In the genomic region with DNA sequence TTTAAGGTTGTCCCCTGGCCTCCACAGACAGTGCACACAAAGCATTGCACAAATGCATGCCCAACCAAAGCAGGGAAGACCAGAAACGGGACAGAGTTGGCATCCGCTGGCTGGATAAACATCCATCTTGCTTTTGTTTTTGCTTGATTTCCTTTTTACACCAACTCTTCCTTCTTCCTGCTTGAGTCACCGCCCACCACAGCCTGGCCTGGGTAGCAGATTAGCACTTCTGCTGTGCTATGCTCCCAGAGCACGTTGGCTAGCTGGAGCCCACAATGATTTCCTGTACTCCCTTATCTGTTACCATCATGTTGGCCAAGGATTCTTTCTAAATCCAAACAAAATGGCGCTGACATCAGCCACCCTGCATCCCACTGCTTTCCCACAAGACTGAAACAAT, we compare ENCODE assay signal across 21 mouse cellular contexts. TPM values are rescaled to one million over a fixed set of nuclear protein-coding genes. Genes with fewer than 3 reads are reported as not detected.
"Had no signal": no experiment of that assay in that cellular context is flagged by ENCODE, and none has a peak within 500 bp of the region (broad histone marks: within the 10 kb centered on the region; RNA-seq: fewer than 3 reads in every experiment).

No protein-coding gene starts in this region.

- H3K9ac ChIP-seq: limb, embryonic 12.5 days; limb, embryonic 15.5 days; liver, embryonic 14.5 days; midbrain, embryonic 13.5 days; neural tube, embryonic 13.5 days had no signal

- H3K36me3 ChIP-seq: limb, embryonic 12.5 days; limb, embryonic 15.5 days; midbrain, embryonic 10.5 days; midbrain, embryonic 13.5 days; neural tube, embryonic 13.5 days had no signal

- DNase-seq: kidney, adult 18-20 months; kidney, adult 9 months; kidney, postnatal 14 days; kidney, postnatal 4 days; left cerebral cortex, postnatal 4 days; thymus, adult 18-20 months; thymus, postnatal 4 days had no signal

- H3K27ac ChIP-seq: limb, embryonic 12.5 days; limb, embryonic 15.5 days; liver, embryonic 14.5 days; midbrain, embryonic 10.5 days; midbrain, embryonic 13.5 days; neural tube, embryonic 13.5 days had no signal

- H3K4me3 ChIP-seq: limb, embryonic 12.5 days; limb, embryonic 15.5 days; midbrain, embryonic 10.5 days; midbrain, embryonic 13.5 days; myocyte; neural tube, embryonic 13.5 days had no signal

- H3K9me3 ChIP-seq: limb, embryonic 12.5 days; limb, embryonic 15.5 days; midbrain, embryonic 10.5 days; midbrain, embryonic 13.5 days; neural tube, embryonic 13.5 days had no signal

- H3K27me3 ChIP-seq: limb, embryonic 12.5 days; limb, embryonic 15.5 days; midbrain, embryonic 13.5 days; neural tube, embryonic 13.5 days had no signal

- ATAC-seq: intestine, embryonic 16.5 days; midbrain, embryonic 13.5 days; midbrain, embryonic 16.5 days had no signal

- H3K4me2 ChIP-seq: limb, embryonic 12.5 days; limb, embryonic 15.5 days; liver, embryonic 11.5 days; midbrain, embryonic 13.5 days; neural tube, embryonic 13.5 days had no signal

- H3K4me1 ChIP-seq: limb, embryonic 12.5 days; midbrain, embryonic 10.5 days; midbrain, embryonic 13.5 days; neural tube, embryonic 13.5 days had no signal

RNA-seq across cellular contexts. Expression of a gene that starts 36.2 kb away (rescaled TPM):
- total RNA-seq: megakaryocyte progenitor cell, adult 5-6 weeks; monocyte, adult 5-6 weeks; neutrophil, adult 5-6 weeks had no signal
- polyA plus RNA-seq: intestine, embryonic 16.5 days; liver, embryonic 11.5 days; liver, embryonic 14.5 days; myocyte; small intestine, adult 2 months had no signal
